Mouse (Mus musculus): ENCODE results near the gene Ldhal6b.
"Not testable (repeated sequence)": the region's sequence is repeated elsewhere in the genome, so short reads cannot be mapped to it uniquely, and the experiment has no call there.

Ldhal6b gene

GRCm38 (mm10) chr17:5418545-5418944 is at the start of gene Ldhal6b:
Gene Ldhal6b (minus strand): TSS chr17:5418767.
- DNase-seq (ENCODE audit: low spot score) = no peak

GRCm38 (mm10) chr17:5467177-5467576 is 48.6 kb upstream of the Ldhal6b start:
- no peak for DNase-seq (ENCODE audit: low spot score)

GRCm38 (mm10) chr17:5466736-5467135 is 48.2 kb upstream of the Ldhal6b start:
- DNase-seq (ENCODE audit: low spot score) = no peak

- DNase-seq (ENCODE audit: low spot score) = no peak
Measured at GRCm38 (mm10) chr17:5463912-5464311, 45.3 kb upstream of the Ldhal6b start.

- DNase-seq (ENCODE audit: low spot score) = no peak
Measured at GRCm38 (mm10) chr17:5453657-5454056, 35.1 kb upstream of the Ldhal6b start.

- no peak for DNase-seq (ENCODE audit: low spot score)
Measured at GRCm38 (mm10) chr17:5443751-5444150, 25.2 kb upstream of the Ldhal6b start.

- DNase-seq (ENCODE audit: low spot score) = no peak
Measured at GRCm38 (mm10) chr17:5443260-5443659, 24.7 kb upstream of the Ldhal6b start.

GRCm38 (mm10) chr17:5442403-5442802 is 23.8 kb upstream of the Ldhal6b start:
- not testable (repeated sequence) for DNase-seq (ENCODE audit: low spot score)

GRCm38 (mm10) chr17:5440159-5440971 is 21.8 kb upstream of the Ldhal6b start, which contains the start of gene Tmem242:
Gene Tmem242 (minus strand): TSS chr17:5440259.
- DNase-seq (ENCODE audit: low spot score) = peak; percentile 92

GRCm38 (mm10) chr17:5439831-5440158 is 21.2 kb upstream of the Ldhal6b start:
- no peak for DNase-seq (ENCODE audit: low spot score)

GRCm38 (mm10) chr17:5429772-5430133 is 11.2 kb upstream of the Ldhal6b start:
- no peak for DNase-seq (ENCODE audit: low spot score)

GRCm38 (mm10) chr17:5429090-5429771 is 10.7 kb upstream of the Ldhal6b start:
- DNase-seq (ENCODE audit: low spot score) = peak; percentile 89

- DNase-seq (ENCODE audit: low spot score) = no peak
Measured at GRCm38 (mm10) chr17:5425204-5425603, 6.6 kb upstream of the Ldhal6b start.

GRCm38 (mm10) chr17:5424156-5424555 is 5.6 kb upstream of the Ldhal6b start:
- no peak for DNase-seq (ENCODE audit: low spot score)

- no peak for DNase-seq (ENCODE audit: low spot score)
Measured at GRCm38 (mm10) chr17:5421835-5422234, 3.3 kb upstream of the Ldhal6b start.

- no peak for DNase-seq (ENCODE audit: low spot score)
Measured at GRCm38 (mm10) chr17:5419771-5420518, 1.4 kb upstream of the Ldhal6b start.

- no peak for DNase-seq (ENCODE audit: low spot score)
Measured at GRCm38 (mm10) chr17:5419056-5419455, 489 bp upstream of the Ldhal6b start.

- no peak for DNase-seq (ENCODE audit: low spot score)
Measured at GRCm38 (mm10) chr17:5416518-5416917, 2.0 kb downstream of the Ldhal6b start.

- no peak for DNase-seq (ENCODE audit: low spot score)
Measured at GRCm38 (mm10) chr17:5414041-5414440, 4.5 kb downstream of the Ldhal6b start.

GRCm38 (mm10) chr17:5413350-5413749 is 5.2 kb downstream of the Ldhal6b start:
- DNase-seq (ENCODE audit: low spot score) = no peak

- DNase-seq (ENCODE audit: low spot score) = no peak
Measured at GRCm38 (mm10) chr17:5412740-5413139, 5.8 kb downstream of the Ldhal6b start.

GRCm38 (mm10) chr17:5412301-5412700 is 6.3 kb downstream of the Ldhal6b start:
- no peak for DNase-seq (ENCODE audit: low spot score)

GRCm38 (mm10) chr17:5411205-5411604 is 7.4 kb downstream of the Ldhal6b start:
- DNase-seq (ENCODE audit: low spot score) = no peak

Data from c-Kit-positive CD71-positive TER-119-positive erythroid progenitor cells, embryonic 14.5 days (primary cell).